Mouse (Mus musculus): ENCODE results near the gene Gm10282. TPM values are rescaled to one million over a fixed set of nuclear protein-coding genes. Genes with fewer than 3 reads are reported as not detected.

Gene Gm10282
- polyA plus RNA-seq (2015; fragmentation: Illumina TruSeq; extraction: RNeasy Lipid Tissue Mini Kit (QIAGEN cat#74804); ENCODE audit: insufficient read depth, low read depth, low replicate concordance) = not detected

DNA sequence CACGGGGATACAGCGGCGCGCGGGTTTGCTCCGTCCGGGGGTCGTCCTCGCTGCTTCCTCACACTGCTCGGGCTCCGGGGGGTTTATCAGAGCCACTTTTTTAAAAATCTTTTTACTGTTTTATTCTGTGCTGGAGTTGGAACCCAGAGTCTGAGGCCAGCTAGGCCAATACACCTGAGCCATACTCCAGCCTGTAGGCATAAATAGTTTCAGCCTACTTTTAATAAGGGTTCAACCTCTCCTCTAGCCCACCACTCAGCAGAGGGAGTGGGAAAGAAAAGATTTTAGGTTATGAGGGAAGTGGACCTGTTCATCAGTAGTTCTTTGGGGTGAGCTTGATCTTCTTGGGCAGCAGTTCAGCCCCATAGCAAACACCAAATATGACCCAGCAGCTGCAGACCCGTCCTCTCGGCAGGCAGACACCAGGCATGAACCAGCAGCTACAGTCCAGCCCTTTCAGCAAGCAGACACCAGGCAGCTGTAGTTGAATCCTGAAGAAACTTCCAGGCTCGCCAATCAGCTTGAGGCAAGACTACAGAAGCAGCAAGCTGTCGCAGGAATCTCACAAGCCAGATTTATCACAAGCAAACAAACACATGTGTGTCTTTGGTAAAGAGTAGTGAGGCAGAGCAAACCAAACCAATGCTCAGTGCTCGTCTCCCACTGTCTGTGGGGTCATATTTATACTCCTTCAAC, at the start of gene Gm10282:
TSS of gene Gm10282 (minus strand) at position 51 of the 696 bp plus-strand sequence.

DNA sequence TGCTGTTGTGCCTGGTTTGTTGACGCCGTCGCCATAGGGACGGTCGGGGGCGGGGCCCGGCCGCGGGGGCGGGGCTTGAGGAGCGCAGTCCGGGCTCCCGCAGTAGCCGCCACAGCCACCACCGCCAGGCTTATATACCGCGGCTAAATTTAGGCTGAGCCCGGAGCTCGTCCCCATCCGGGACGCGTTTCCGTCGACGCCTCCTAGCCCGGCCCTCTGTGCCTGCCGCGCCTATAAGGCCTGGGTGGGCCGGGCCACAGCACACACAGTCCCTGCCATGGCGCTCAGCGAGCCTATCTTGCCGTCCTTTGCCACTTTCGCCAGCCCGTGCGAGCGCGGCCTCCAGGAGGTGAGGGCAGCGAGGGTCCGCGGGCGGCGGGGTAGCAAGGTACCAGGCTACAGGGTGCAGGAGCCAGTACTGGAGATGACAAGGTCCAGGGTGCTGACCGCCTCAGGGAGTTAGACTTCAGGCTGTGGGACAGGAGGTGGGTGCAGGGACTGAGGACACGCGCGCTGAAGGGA, 13.8 kb upstream of the Gm10282 start, which contains the start of gene Klf2:
TSS of gene Klf2 (plus strand) at position 233 of the 522 bp plus-strand sequence.

Other genes with a start within 250 kb of the Gm10282 start
- gene Olfr373, start 222.1 kb downstream of the Gm10282 start, polyA plus RNA-seq (2015; fragmentation: Illumina TruSeq; extraction: RNeasy Lipid Tissue Mini Kit (QIAGEN cat#74804); ENCODE audit: insufficient read depth, low read depth, low replicate concordance) = not detected
- not detected for gene Olfr374, start 198.2 kb downstream of the Gm10282 start, polyA plus RNA-seq (2015; fragmentation: Illumina TruSeq; extraction: RNeasy Lipid Tissue Mini Kit (QIAGEN cat#74804); ENCODE audit: insufficient read depth, low read depth, low replicate concordance)
- 53.4 TPM for gene Tpm4, start 170.3 kb downstream of the Gm10282 start, polyA plus RNA-seq (2015; fragmentation: Illumina TruSeq; extraction: RNeasy Lipid Tissue Mini Kit (QIAGEN cat#74804); ENCODE audit: insufficient read depth, low read depth, low replicate concordance)
- 15.3 TPM for gene Rab8a, start 144.1 kb downstream of the Gm10282 start, polyA plus RNA-seq (2015; fragmentation: Illumina TruSeq; extraction: RNeasy Lipid Tissue Mini Kit (QIAGEN cat#74804); ENCODE audit: insufficient read depth, low read depth, low replicate concordance)
- not detected for gene Hsh2d, start 115.6 kb downstream of the Gm10282 start, polyA plus RNA-seq (2015; fragmentation: Illumina TruSeq; extraction: RNeasy Lipid Tissue Mini Kit (QIAGEN cat#74804); ENCODE audit: insufficient read depth, low read depth, low replicate concordance)
- gene Cib3, start 92.4 kb downstream of the Gm10282 start, polyA plus RNA-seq (2015; fragmentation: Illumina TruSeq; extraction: RNeasy Lipid Tissue Mini Kit (QIAGEN cat#74804); ENCODE audit: insufficient read depth, low read depth, low replicate concordance) = 0.41 TPM
- gene Gm11034, start 91.6 kb downstream of the Gm10282 start, polyA plus RNA-seq (2015; fragmentation: Illumina TruSeq; extraction: RNeasy Lipid Tissue Mini Kit (QIAGEN cat#74804); ENCODE audit: insufficient read depth, low read depth, low replicate concordance) = not detected
- gene Fam32a, start 85.5 kb downstream of the Gm10282 start, polyA plus RNA-seq (2015; fragmentation: Illumina TruSeq; extraction: RNeasy Lipid Tissue Mini Kit (QIAGEN cat#74804); ENCODE audit: insufficient read depth, low read depth, low replicate concordance) = 13.5 TPM
- gene Ap1m1, start 65.2 kb downstream of the Gm10282 start, polyA plus RNA-seq (2015; fragmentation: Illumina TruSeq; extraction: RNeasy Lipid Tissue Mini Kit (QIAGEN cat#74804); ENCODE audit: insufficient read depth, low read depth, low replicate concordance) = 17.6 TPM
- 28.8 TPM for gene Klf2, start 13.8 kb upstream of the Gm10282 start, polyA plus RNA-seq (2015; fragmentation: Illumina TruSeq; extraction: RNeasy Lipid Tissue Mini Kit (QIAGEN cat#74804); ENCODE audit: insufficient read depth, low read depth, low replicate concordance)
- 18.4 TPM for gene Eps15l1, start 116.2 kb upstream of the Gm10282 start, polyA plus RNA-seq (2015; fragmentation: Illumina TruSeq; extraction: RNeasy Lipid Tissue Mini Kit (QIAGEN cat#74804); ENCODE audit: insufficient read depth, low read depth, low replicate concordance)
- not detected for gene Calr3, start 138.6 kb upstream of the Gm10282 start, polyA plus RNA-seq (2015; fragmentation: Illumina TruSeq; extraction: RNeasy Lipid Tissue Mini Kit (QIAGEN cat#74804); ENCODE audit: insufficient read depth, low read depth, low replicate concordance)
- gene 1700030K09Rik, start 138.6 kb upstream of the Gm10282 start, polyA plus RNA-seq (2015; fragmentation: Illumina TruSeq; extraction: RNeasy Lipid Tissue Mini Kit (QIAGEN cat#74804); ENCODE audit: insufficient read depth, low read depth, low replicate concordance) = 3.2 TPM
- 13.3 TPM for gene Cherp, start 170.0 kb upstream of the Gm10282 start, polyA plus RNA-seq (2015; fragmentation: Illumina TruSeq; extraction: RNeasy Lipid Tissue Mini Kit (QIAGEN cat#74804); ENCODE audit: insufficient read depth, low read depth, low replicate concordance)
- gene Slc35e1, start 187.4 kb upstream of the Gm10282 start, polyA plus RNA-seq (2015; fragmentation: Illumina TruSeq; extraction: RNeasy Lipid Tissue Mini Kit (QIAGEN cat#74804); ENCODE audit: insufficient read depth, low read depth, low replicate concordance) = 5.9 TPM
- gene Med26, start 243.0 kb upstream of the Gm10282 start, polyA plus RNA-seq (2015; fragmentation: Illumina TruSeq; extraction: RNeasy Lipid Tissue Mini Kit (QIAGEN cat#74804); ENCODE audit: insufficient read depth, low read depth, low replicate concordance) = 1.6 TPM